Mouse (Mus musculus) lung, embryonic 14.5 days (tissue): ENCODE measurements around the gene Rnaseh2a. TPM values are rescaled to one million over a fixed set of nuclear protein-coding genes. Genes with fewer than 3 reads are reported as not detected.

Experiments
- ATAC-seq: fragments of 200-750 bp; cut with Nextera tagmentation; 2 replicates; pipeline ENCODE4 v1.8.0; 2017; ENCODE audit warnings: mild to moderate bottlenecking, moderate TSS enrichment, moderate library complexity; ENCODE audit not compliant: insufficient read depth
- DNase-seq: peaks from one replicate; pipeline ENCODE4 v3.0.0-alpha.2; 2015
- H3K27ac ChIP-seq: fragments of 300-500 bp; sonication (generic); 2 replicates; pipeline ENCODE4 v1.5.1; 2014; ENCODE audit warnings: low read depth, mild to moderate bottlenecking, moderate library complexity
- H3K27me3 ChIP-seq: fragments of 300-500 bp; sonication (generic); 2 replicates; pipeline ENCODE4 v1.6.1; 2014; ENCODE audit warnings: low read length, control low read depth; ENCODE audit not compliant: insufficient read depth
- H3K36me3 ChIP-seq: fragments of 300-500 bp; sonication (generic); 2 replicates; pipeline ENCODE4 v1.6.1; 2014; ENCODE audit warnings: control low read depth; ENCODE audit not compliant: insufficient read depth
- H3K4me1 ChIP-seq: fragments of 300-500 bp; sonication (generic); 2 replicates; pipeline ENCODE4 v1.6.1; 2014; ENCODE audit warnings: antibody characterized with exemption, control low read depth; ENCODE audit not compliant: insufficient read depth
- H3K4me2 ChIP-seq: fragments of 300-500 bp; sonication (generic); 2 replicates; pipeline ENCODE4 v1.6.1; 2014; ENCODE audit warnings: mild to moderate bottlenecking
- H3K4me3 ChIP-seq: fragments of 300-500 bp; sonication (generic); 2 replicates; pipeline ENCODE4 v1.5.1; 2014; ENCODE audit warnings: low read depth, low read length
- H3K9ac ChIP-seq: fragments of 300-500 bp; sonication (generic); 2 replicates; pipeline ENCODE4 v1.6.1; 2014
- H3K9me3 ChIP-seq: fragments of 300-500 bp; sonication (generic); 2 replicates; pipeline ENCODE4 v1.6.1; 2016; ENCODE audit warnings: low read depth, low read length, control low read depth
- CTCF ChIP-seq: IDR thresholded peaks from 2 replicates; pipeline ENCODE4 v1.5.1; 2016; ENCODE audit warnings: antibody characterized with exemption, low read depth
- WGBS: fragments of 180-500 bp; shearing (Covaris S2); extraction: QIAGEN DNeasy Blood & Tissue Kit; methylation state at CpG from one replicate; pipeline ENCODE4 v1.1.7; 2014; 5-methylcytosine and 5-hydroxymethylcytosine counted together
- polyA plus RNA-seq: library from polyadenylated mRNA; unstranded; fragments of >200 nt; fragmentation: Nextera tagmentation; extraction: Ambion mirVana; gene quantifications from 2 replicates; pipeline ENCODE4 v1.2.1, GENCODE M21; 2014

The Rnaseh2a gene
- polyA plus RNA-seq, 1 experiment from 2014 or later, result 121 TPM

DNA sequence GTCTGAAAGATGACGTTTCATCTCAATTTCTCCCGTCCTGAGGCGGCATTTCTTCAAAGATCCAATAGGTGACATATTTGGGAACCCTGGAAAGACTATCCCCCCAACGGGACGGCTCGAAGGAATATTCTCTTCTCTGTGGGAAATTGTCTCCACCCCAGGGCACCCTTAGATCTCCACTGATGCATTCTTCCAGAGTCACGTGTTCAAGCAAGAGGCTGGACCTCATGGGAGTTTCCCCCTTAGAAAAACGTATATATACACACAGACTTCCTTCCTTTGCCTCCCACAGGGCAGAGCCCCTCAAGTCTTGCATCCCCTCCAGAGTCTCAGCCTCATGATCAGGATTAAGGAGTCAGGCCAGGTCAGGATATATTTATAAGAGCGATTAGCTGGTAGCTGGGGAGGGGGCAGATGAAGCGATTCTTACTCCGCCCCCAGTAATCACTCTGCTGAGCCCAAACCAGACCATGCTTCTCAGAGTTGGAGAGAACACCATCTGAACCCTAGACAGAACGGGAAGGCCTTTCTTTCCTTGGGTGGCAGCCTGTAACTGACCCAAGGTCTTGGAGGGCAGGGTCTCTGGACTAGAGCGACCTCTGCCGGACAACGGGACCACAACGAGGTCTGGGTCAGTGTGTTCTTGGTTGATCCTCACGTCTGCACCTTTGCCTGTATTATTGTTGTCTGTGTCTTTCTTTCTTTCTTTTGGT, 22.9 kb downstream of the Rnaseh2a start, which contains the start of gene Rtbdn:
Gene Rtbdn, plus strand, starts transcription at position 464 of the 713 bp plus-strand sequence.
- Histone ChIP-seq H3K4me3 (peak within 1 kb of the TSS; percentile 41), H3K4me2 (peak within 1 kb of the TSS; percentile 73), H3K9ac (no peak within 1 kb of the TSS; the same call in 1 of the 2 replicates), H3K4me1 (no peaks in the 10 kb centered on the region), H3K36me3 (no peaks in the 10 kb centered on the region), H3K27me3 (peaks cover 50% of the 10 kb centered on the region), H3K27ac (no peak within 1 kb of the TSS), H3K9me3 (no peaks in the 10 kb centered on the region)
- ATAC-seq (peak; percentile 41; the same call in 1 of the 2 replicates), DNase-seq (no peak)
- peak; percentile 36; the same call in 1 of the 2 replicates for TF ChIP-seq CTCF
- WGBS, result 8% methylated on average over 17 of the region's 17 CpGs

DNA sequence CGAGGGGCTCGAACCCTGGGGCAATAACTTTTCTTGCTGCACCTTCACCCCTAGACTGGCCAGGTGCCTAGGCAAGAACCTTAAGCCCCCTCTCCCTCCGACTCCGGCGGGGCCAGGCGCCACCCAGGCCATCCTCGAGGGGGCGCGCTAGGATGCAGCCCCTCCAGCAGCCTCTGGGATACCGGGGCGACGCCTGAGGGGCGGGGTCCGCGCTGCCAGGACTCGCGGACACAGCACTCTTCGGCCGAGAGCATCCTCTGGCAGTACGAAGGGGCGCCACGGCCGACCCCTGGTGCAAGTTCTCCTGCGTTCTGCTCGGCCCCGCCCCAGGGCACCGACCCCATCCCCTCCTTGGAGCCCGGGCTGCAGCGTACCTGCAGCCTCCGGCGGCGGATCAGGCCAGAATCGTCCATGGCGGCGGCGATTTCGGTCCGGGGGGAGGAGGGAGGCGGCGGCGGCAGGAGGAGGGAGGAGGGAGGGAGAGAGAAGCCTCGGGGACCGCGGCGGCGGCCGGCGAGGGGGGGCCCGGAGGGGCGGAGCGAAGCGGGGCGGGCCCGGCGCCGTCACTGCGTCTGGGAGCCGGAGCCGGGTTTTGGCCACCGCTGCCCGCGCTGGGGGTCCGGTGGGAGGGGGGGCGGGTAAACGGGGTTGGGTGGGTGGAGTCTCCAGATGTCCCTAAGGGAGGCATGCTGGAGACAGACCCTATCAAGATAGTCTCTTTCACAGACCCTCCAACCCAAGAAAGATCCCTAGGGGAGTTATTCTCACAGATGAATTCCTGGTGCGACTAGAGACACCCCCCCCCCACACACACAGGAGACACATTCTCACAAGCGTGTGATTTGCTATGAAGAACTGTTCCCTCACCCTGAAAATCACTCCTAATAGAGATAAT, 23.7 kb downstream of the Rnaseh2a start:
- WGBS, result under 1% methylated on average over 53 of the region's 67 CpGs
- Histone ChIP-seq H3K36me3 (no peaks in the 10 kb centered on the region), H3K9ac (no peak overlapping the region; the same call in 1 of the 2 replicates), H3K27me3 (peaks cover 48% of the 10 kb centered on the region), H3K4me1 (no peaks in the 10 kb centered on the region), H3K4me2 (peak overlapping the region; percentile 73), H3K27ac (no peak overlapping the region), H3K4me3 (peak overlapping the region; percentile 41), H3K9me3 (no peaks in the 10 kb centered on the region)
- DNase-seq (peak; percentile 21), ATAC-seq (peak; percentile 35; the same call in 1 of the 2 replicates)
- peak; percentile 36 for TF ChIP-seq CTCF

DNA sequence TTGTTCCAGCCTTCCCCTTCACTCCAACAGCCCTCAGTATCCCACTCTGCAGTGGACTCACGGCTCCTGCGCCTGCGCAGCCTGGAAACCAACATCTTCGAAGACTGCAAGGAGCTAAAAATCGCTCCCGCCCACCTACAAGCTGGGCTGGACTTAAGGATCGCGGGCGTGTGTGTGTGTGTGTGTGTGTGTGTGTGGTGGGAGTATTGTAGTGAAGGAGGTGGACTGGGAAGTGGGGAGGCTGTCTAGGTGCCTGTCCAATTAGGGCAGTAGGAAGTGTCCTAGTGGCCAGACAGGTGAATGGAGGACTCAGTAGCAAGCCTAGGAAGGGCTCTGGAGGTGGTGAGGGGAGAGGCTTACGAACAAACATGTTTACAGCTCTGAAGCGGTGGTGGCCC, 24.3 kb downstream of the Rnaseh2a start:
- H3K9me3 ChIP-seq, result no peaks in the 10 kb centered on the region
- TF ChIP-seq CTCF, result no peak
- no peaks in the 10 kb centered on the region for H3K4me1 ChIP-seq
- no peak overlapping the region for H3K27ac ChIP-seq
- ATAC-seq (no peak), DNase-seq (peak; percentile 21)
- H3K4me2 ChIP-seq, result peak overlapping the region; percentile 73; the same call in 1 of the 2 replicates
- 3% methylated on average over 11 of the region's 11 CpGs for WGBS
- H3K9ac ChIP-seq, result no peak overlapping the region
- H3K4me3 ChIP-seq, result peak overlapping the region; percentile 41; the same call in 1 of the 2 replicates
- H3K36me3 ChIP-seq, result no peaks in the 10 kb centered on the region
- peaks cover 42% of the 10 kb centered on the region for H3K27me3 ChIP-seq

DNA sequence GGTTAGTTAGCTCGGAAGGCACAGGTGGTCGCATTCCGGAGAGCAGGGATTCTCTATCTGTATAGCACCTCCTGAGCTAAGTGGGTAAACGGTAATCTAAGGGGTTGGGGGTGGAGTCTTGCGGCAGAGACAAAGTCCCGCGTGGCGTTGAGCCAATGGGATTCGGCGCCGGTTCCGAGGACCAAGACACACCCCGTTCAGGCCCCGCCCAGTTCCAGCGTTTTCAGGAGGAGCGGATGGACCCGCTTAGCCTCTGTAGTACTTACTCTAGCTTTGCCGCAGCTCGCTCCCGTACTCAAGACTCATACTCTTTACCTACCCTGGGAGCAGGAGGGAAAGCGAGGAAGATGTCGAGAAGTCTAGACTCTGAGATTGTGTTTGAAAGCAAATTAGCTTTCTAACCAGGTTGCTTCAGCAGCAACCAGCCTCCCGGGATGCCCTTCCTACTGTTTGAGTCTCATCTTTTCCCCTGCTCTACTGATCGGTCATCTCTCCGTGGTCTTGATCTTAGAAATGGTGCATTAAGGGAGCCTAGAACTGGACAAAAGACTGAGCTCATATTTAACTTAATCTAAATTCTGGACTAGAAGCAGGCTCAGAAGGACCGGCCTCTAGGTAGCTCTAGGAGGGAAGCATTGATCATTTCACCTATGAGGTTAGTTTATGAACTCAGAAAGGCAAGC, 24.9 kb downstream of the Rnaseh2a start:
- ATAC-seq (peak; percentile 35; the same call in 1 of the 2 replicates), DNase-seq (peak; percentile 70)
- no peaks in the 10 kb centered on the region for H3K4me1 ChIP-seq
- peak overlapping the region; percentile 23; the same call in 1 of the 2 replicates for H3K4me2 ChIP-seq
- WGBS, result 2% methylated on average over 26 of the region's 26 CpGs
- no peak for TF ChIP-seq CTCF
- no peaks in the 10 kb centered on the region for H3K9me3 ChIP-seq
- H3K4me3 ChIP-seq, result peak overlapping the region; percentile 17; the same call in 1 of the 2 replicates
- no peaks in the 10 kb centered on the region for H3K36me3 ChIP-seq
- peaks cover 41% of the 10 kb centered on the region for H3K27me3 ChIP-seq
- H3K9ac ChIP-seq, result no peak overlapping the region
- no peak overlapping the region for H3K27ac ChIP-seq

DNA sequence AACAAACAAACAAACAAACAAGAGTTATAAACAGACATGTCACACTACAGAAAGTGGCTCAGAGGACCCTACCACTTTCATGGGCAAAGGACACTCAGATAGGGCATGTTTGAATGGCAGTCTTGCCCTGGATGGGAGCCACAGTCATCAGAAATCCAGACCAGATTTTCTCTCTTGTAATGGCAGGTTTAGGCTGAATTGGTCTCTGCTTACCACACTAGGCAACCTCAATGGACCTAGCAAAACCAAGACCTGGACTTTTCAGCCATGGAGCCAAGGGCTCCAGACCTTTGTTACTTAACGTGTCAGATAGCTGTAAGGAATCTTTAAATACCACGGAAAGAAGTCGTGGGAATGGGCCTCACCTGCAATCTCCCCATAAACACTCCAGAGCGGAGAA, 25.9 kb downstream of the Rnaseh2a start:
- H3K9ac ChIP-seq, result no peak overlapping the region
- DNase-seq, result no peak
- H3K4me3 ChIP-seq, result no peak overlapping the region
- no peak overlapping the region for H3K4me2 ChIP-seq
- no peaks in the 10 kb centered on the region for H3K9me3 ChIP-seq
- no peaks in the 10 kb centered on the region for H3K36me3 ChIP-seq
- no peak overlapping the region for H3K27ac ChIP-seq
- no peak for ATAC-seq
- H3K4me1 ChIP-seq, result no peaks in the 10 kb centered on the region
- 17% methylated on average over 4 of the region's 4 CpGs for WGBS
- no peak for TF ChIP-seq CTCF
- peaks cover 41% of the 10 kb centered on the region for H3K27me3 ChIP-seq

DNA sequence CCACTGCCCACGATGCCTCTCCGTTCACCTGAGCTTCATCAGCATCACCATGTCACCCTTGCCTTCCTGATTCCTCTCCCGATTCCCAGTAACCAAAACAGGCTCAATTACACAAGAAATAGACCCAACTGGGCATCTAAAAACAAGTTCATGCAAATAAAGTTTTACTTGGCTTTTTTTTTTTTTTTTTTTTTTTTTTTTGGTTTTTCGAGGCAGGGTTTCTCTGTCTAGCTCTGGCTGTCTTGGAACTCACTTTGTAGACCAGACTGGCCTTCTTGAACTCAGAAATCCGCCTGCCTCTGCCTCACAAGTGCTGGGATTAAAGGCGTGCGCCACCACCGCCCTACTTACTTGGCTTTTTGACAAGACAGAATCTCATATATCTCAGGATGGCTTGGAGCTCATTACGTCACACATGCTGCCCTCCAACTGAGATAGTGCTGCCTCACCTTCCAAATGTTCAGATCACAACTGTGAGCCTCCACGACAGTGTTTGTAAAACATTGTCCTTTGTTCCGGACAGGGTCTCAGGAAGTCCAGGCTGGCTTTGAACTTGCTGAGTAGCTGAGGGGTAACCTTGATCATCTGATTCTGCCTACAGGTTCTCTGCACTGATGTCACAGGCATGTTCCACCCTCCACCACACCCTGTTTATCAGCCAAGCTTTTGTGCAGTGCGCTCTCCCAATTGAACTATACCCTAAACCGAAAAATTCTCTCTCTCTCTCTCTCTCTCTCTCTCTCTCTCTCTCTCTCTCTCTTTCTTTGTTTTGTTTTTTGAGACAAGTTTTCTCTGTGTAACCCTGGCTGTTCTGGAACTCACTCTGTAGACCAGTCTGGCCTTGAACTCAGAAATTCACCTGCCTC, 31.7 kb downstream of the Rnaseh2a start:
- Histone ChIP-seq H3K27me3 (peaks cover 52% of the 10 kb centered on the region), H3K36me3 (no peaks in the 10 kb centered on the region), H3K9me3 (no peaks in the 10 kb centered on the region), H3K9ac (no peak overlapping the region), H3K27ac (no peak overlapping the region), H3K4me2 (peak overlapping the region; percentile 71), H3K4me1 (no peaks in the 10 kb centered on the region), H3K4me3 (0 out of 2 replicates have a peak overlapping the region, but pooled peaks have one; percentile 37)
- ATAC-seq (no peak), DNase-seq (no peak)
- WGBS, result 58% methylated on average over 13 of the region's 13 CpGs
- TF ChIP-seq CTCF, result no peak
